Mouse (Mus musculus) stomach, postnatal 0 days (tissue): ENCODE results near the gene Ppil1.

Experiments used
- CTCF ChIP-seq: IDR thresholded peaks from 2 replicates; pipeline ENCODE4 v1.5.1; 2016; ENCODE audit warnings: antibody characterized with exemption, low read depth, mild to moderate bottlenecking, moderate library complexity
- EP300 ChIP-seq: optimal IDR thresholded peaks from 2 replicates; pipeline ENCODE3; 2016; ENCODE audit warnings: antibody characterized with exemption

DNA sequence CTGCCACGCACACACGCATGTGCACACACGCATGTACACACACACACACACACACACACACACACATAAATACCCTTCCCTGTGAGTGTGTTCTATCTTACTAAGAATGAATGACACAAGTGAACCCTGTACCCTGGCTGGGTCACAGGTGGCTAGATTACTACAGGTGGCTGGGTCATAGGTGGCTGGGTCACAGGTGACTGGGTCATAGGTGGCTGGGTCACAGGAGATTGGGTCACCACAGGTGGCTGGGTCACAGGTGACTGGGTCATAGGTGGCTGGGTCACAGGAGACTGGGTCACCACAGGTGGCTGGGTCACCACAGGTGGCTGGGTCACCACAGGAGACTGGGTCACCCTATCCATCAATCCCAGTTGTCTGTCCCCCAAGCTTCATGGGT, 53.9 kb downstream of the Ppil1 start:
- TF ChIP-seq EP300 (no peak), CTCF (no peak)
